Mouse (Mus musculus) hindbrain, postnatal 0 days (tissue): ENCODE measurements around the gene Ulk4. TPM values are rescaled to one million over a fixed set of nuclear protein-coding genes. Genes with fewer than 3 reads are reported as not detected.

Source experiments
- ATAC-seq: fragments of 200-750 bp; cut with Nextera tagmentation; 2 replicates; pipeline ENCODE4 v1.8.0; 2017; ENCODE audit warnings: mild to moderate bottlenecking, moderate TSS enrichment, moderate library complexity
- DNase-seq: peaks from one replicate; pipeline ENCODE4 v3.0.0-alpha.2; 2015; ENCODE audit warnings: low spot score
- H3K27ac ChIP-seq: fragments of 300-500 bp; sonication (generic); 2 replicates; pipeline ENCODE4 v1.5.1; 2014; ENCODE audit warnings: mild to moderate bottlenecking
- H3K27me3 ChIP-seq: fragments of 300-500 bp; sonication (generic); 2 replicates; pipeline ENCODE4 v1.6.1; 2014; ENCODE audit warnings: low read length, mixed read lengths; ENCODE audit not compliant: insufficient read depth
- H3K36me3 ChIP-seq: fragments of 300-500 bp; sonication (generic); 2 replicates; pipeline ENCODE4 v1.6.1; 2014; ENCODE audit warnings: low read length, mixed read lengths; ENCODE audit not compliant: insufficient read depth
- H3K4me1 ChIP-seq: fragments of 300-500 bp; sonication (generic); 2 replicates; pipeline ENCODE4 v1.6.1; 2014; ENCODE audit warnings: antibody characterized with exemption, low read length, mixed read lengths; ENCODE audit not compliant: insufficient read depth
- H3K4me2 ChIP-seq: fragments of 300-500 bp; sonication (generic); 2 replicates; pipeline ENCODE4 v1.6.1; 2014; ENCODE audit warnings: low read depth, mild to moderate bottlenecking, low read length, moderate library complexity, mixed read lengths
- H3K4me3 ChIP-seq: fragments of 300-500 bp; sonication (generic); 2 replicates; pipeline ENCODE4 v1.5.1; 2014; ENCODE audit warnings: low read length
- H3K9ac ChIP-seq: fragments of 300-500 bp; sonication (generic); replicated peaks from 2 replicates; pipeline ENCODE4 v1.6.1; 2014; ENCODE audit warnings: mild to moderate bottlenecking, low read length, moderate library complexity, mixed read lengths
- H3K9me3 ChIP-seq: fragments of 300-500 bp; sonication (generic); 2 replicates; pipeline ENCODE4 v1.6.1; 2016; ENCODE audit warnings: low read length, mixed read lengths
- CTCF ChIP-seq: IDR thresholded peaks from 2 replicates; pipeline ENCODE4 v1.5.1; 2016; ENCODE audit warnings: antibody characterized with exemption, control low read depth, low read depth
- WGBS: fragments of 180-500 bp; shearing (Covaris S2); extraction: QIAGEN DNeasy Blood & Tissue Kit; methylation state at CpG from one replicate; pipeline ENCODE4 v1.1.7; 2014; 5-methylcytosine and 5-hydroxymethylcytosine counted together
- polyA plus RNA-seq: library from polyadenylated mRNA; unstranded; fragments of >200 nt; fragmentation: Nextera tagmentation; extraction: Ambion mirVana; gene quantifications from 2 replicates; pipeline ENCODE4 v1.2.1, GENCODE M21; 2015
- total RNA-seq: library from RNA; depleted of rRNA; stranded (reverse); fragments of >200 nt; gene quantifications from 2 replicates; pipeline ENCODE4 v1.2.3, GENCODE M21; 2014

Ulk4 gene
- total and polyA plus RNA-seq, 2 experiments from 2014 or later, result 20.0 to 76.3 TPM

DNA sequence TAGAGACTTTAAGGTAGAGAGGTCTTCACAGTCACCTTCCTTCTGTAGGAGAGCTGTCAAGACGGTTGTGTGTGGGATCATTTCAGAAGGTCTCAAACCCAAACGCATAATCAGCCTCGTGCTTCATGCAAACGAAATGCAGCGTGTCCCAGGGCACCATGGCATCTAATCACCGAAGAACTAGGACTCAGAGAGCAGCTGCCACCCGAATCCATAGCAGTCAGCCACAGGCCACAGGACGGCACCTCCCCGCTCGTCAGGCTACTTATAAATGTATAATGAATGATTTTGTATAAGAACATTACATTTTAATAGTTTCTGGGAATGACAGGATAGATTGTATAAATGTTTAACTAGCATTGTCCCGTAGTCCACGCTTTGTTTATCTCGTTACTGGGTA, 257.1 kb downstream of the Ulk4 start:
- Histone ChIP-seq H3K4me2 (no peak overlapping the region), H3K4me1 (0 out of 2 replicates have a peak, but pooled peaks cover 3% of the 10 kb centered on the region), H3K9ac (no peak overlapping the region), H3K27ac (no peak overlapping the region), H3K27me3 (no peaks in the 10 kb centered on the region), H3K9me3 (no peaks in the 10 kb centered on the region), H3K4me3 (no peak overlapping the region), H3K36me3 (no peaks in the 10 kb centered on the region)
- TF ChIP-seq CTCF, result no peak
- ATAC-seq (no peak), DNase-seq (no peak)
- WGBS, result 73% methylated on average over 13 of the region's 13 CpGs

DNA sequence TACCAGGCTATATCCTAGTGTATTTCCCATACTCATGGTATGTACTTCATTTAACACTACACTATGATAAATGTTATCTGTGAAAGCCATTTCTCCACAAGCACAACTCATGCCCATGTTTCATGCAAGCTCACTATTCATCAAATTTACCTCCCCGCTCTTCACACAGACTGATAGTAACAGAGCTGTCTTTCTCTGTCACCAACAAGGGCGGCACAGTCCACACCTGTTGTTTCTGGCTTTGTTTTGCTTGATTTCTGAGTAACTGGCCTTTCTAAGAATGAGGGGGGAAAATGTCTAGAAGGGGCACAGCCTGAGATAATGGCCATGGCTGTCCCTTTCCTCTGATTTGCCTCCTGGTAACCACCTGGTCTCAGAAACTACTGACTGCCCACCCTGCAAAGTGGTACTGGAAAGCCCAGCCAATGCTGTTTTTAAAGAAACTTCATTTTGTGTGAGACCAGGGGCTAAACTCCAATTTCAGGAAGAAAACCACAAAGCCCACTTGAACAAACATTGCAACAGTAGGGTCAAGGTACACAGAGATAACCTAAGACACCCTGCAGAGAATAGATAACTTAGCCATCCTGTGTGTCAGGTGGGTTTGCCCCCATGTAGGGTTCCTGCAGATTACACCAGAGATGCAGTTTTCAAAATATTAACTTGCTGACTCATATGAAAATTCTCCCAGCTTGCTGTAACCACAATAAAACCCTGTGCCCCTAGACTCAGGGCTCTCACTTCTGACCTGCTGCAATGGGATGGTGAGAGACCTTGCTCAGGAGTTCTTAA, 258.3 kb downstream of the Ulk4 start:
- H3K4me3 ChIP-seq, result no peak overlapping the region
- no peaks in the 10 kb centered on the region for H3K9me3 ChIP-seq
- WGBS, result 94% methylated on average over 2 of the region's 2 CpGs
- H3K27ac ChIP-seq, result no peak overlapping the region
- no peaks in the 10 kb centered on the region for H3K36me3 ChIP-seq
- H3K4me2 ChIP-seq, result no peak overlapping the region
- H3K4me1 ChIP-seq, result 0 out of 2 replicates have a peak, but pooled peaks cover 3% of the 10 kb centered on the region
- H3K9ac ChIP-seq, result no peak overlapping the region
- ATAC-seq (no peak), DNase-seq (no peak)
- TF ChIP-seq CTCF, result no peak
- H3K27me3 ChIP-seq, result no peaks in the 10 kb centered on the region

DNA sequence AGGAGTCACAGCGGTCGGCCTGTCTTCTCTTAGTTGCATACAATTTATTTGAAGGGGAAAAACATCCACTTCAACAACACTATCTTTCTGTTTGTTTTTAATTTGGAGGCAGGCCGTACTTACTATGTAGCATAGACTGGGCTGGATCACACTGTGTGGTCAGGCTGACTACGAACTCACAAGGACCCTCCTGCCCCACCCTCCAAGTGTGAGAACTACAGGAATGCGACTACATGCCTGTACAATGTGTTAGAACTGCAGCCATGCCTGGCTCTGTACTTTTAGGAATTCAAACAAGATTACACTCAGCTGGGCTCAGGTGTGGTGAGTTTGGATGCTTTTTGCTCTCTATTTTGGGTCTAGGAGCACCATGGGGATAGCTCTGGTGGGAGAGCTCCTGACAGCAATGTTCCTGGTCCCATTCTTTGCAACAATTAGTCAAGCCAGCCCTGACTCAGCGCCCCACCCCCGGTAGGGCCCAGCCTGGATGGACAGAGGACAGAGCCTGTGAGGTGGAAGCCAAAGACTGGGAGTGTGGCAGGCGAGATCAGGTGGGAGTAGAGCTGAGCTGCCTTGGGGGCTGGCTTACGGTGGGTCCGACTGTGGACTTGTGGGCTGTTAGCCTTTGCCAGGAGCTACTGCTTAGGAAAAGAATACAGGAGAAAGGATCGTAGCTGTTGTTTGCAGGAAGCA, 261.0 kb downstream of the Ulk4 start:
- TF ChIP-seq CTCF, result no peak
- no peaks in the 10 kb centered on the region for H3K27me3 ChIP-seq
- H3K9me3 ChIP-seq, result no peaks in the 10 kb centered on the region
- no peak overlapping the region for H3K27ac ChIP-seq
- no peak overlapping the region for H3K4me3 ChIP-seq
- H3K9ac ChIP-seq, result no peak overlapping the region
- DNase-seq, result no peak
- WGBS, result 60% methylated on average over 11 of the region's 11 CpGs
- H3K4me1 ChIP-seq, result no peaks in the 10 kb centered on the region
- no peak overlapping the region for H3K4me2 ChIP-seq
- no peaks in the 10 kb centered on the region for H3K36me3 ChIP-seq
- ATAC-seq, result no peak

DNA sequence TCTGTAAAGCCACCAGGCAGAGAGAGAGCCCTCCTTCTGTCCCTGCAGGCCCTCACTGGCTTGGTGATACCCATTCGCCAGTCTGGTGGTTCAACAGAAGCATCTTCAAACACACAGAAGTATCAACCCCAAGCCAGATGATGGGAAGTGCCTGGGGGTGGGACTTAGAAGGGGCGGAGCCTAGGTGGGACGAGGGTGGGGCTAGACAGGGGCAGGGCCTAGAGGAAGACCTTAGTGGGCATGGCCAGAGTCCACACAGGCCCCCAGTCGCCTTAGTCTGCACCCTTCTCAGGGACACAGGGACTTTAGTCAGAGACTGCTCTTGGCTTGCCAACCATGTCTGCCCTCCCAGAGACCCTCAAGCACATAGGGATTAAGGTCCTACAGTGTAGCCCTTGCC, 265.5 kb downstream of the Ulk4 start:
- DNase-seq (no peak), ATAC-seq (peak; percentile 46; the same call in 1 of the 2 replicates)
- Histone ChIP-seq H3K27ac (no peak overlapping the region), H3K9me3 (no peaks in the 10 kb centered on the region), H3K4me3 (no peak overlapping the region), H3K36me3 (no peaks in the 10 kb centered on the region), H3K9ac (no peak overlapping the region), H3K4me2 (no peak overlapping the region), H3K4me1 (no peaks in the 10 kb centered on the region), H3K27me3 (no peaks in the 10 kb centered on the region)
- WGBS, result 51% methylated on average over 4 of the region's 4 CpGs
- no peak for TF ChIP-seq CTCF

DNA sequence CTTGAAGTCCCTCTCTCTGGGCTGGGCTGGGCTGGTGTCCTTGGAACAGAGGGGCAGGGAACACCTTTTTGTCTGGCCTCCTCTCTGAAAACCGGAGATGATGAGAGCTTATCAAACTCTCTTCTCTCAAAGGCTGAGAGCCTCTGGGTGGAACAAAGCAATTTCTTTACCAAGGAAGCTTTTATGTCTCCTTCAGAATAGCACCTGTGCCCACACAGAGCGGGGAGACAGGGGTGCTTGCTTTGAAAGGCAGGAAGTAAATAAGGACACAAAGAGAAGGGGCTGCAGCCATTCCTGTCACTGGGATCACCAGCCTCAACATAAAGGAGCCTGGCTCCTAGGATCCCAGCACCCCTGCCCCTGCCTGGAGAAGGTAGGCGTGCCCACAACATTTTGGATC, 266.5 kb downstream of the Ulk4 start:
- Histone ChIP-seq H3K9ac (no peak overlapping the region), H3K4me3 (no peak overlapping the region), H3K27ac (no peak overlapping the region), H3K36me3 (no peaks in the 10 kb centered on the region), H3K27me3 (no peaks in the 10 kb centered on the region), H3K4me2 (no peak overlapping the region), H3K4me1 (no peaks in the 10 kb centered on the region), H3K9me3 (no peaks in the 10 kb centered on the region)
- TF ChIP-seq CTCF, result no peak
- ATAC-seq (no peak), DNase-seq (no peak)
- 48% methylated on average over 3 of the region's 3 CpGs for WGBS

DNA sequence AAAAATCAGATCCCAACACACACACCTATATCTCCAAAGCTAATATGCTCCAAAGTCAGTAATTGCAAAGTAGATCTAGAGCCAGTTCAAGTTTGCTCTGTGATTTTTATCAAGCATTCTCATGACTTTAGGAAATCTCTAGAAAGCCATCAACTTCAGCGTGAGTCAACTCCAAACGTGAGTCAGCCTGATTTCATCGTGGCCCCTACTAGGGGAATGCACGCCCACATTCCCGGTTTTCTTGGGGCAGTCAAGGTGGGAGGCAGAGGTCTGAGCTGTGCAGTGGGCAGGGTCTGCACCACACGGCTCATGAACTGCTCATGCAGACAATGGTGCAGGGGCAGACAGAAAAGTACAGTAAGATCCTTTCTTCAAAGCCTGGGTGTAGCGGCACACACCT, 271.0 kb downstream of the Ulk4 start:
- Histone ChIP-seq H3K9ac (no peak overlapping the region), H3K9me3 (no peaks in the 10 kb centered on the region), H3K36me3 (no peaks in the 10 kb centered on the region), H3K27ac (no peak overlapping the region), H3K4me1 (peaks cover 11% of the 10 kb centered on the region), H3K4me2 (no peak overlapping the region), H3K27me3 (no peaks in the 10 kb centered on the region), H3K4me3 (no peak overlapping the region)
- TF ChIP-seq CTCF, result no peak
- WGBS, result 88% methylated on average over 7 of the region's 7 CpGs
- no peak for ATAC-seq
- DNase-seq, result no peak
